Mouse (Mus musculus): Measurements from ENCODE around the gene Rex1bd. TPM values are rescaled to one million over a fixed set of nuclear protein-coding genes. Genes with fewer than 3 reads are reported as not detected.

Rex1bd gene
- total RNA-seq, 2 experiments from 2014 or later, result 91.1 to 101 TPM

- no peak for DNase-seq (ENCODE audit: extremely low spot score in 1 of 2, low spot score in 1 of 2)
Observed at GRCm38 (mm10) chr8:70486191-70486681, 20.3 kb downstream of the Rex1bd start.

- no peak for DNase-seq (ENCODE audit: extremely low spot score in 1 of 2, low spot score in 1 of 2)
Observed at GRCm38 (mm10) chr8:70482943-70483342, 23.6 kb downstream of the Rex1bd start.

GRCm38 (mm10) chr8:70481908-70482307 lies 24.6 kb downstream of the Rex1bd start:
- DNase-seq (ENCODE audit: extremely low spot score in 1 of 2, low spot score in 1 of 2), result no peak

- DNase-seq (ENCODE audit: extremely low spot score in 1 of 2, low spot score in 1 of 2), result no peak
Observed at GRCm38 (mm10) chr8:70477269-70477982, 29.1 kb downstream of the Rex1bd start.

- DNase-seq (ENCODE audit: extremely low spot score in 1 of 2, low spot score in 1 of 2), result peak; percentile 68 to 74
Observed at GRCm38 (mm10) chr8:70476333-70477268, 30.0 kb downstream of the Rex1bd start, which contains the start of gene Klhl26. Gene Klhl26 (minus strand): TSS chr8:70476968.

- no peak for DNase-seq (ENCODE audit: extremely low spot score in 1 of 2, low spot score in 1 of 2)
Observed at GRCm38 (mm10) chr8:70471856-70472255, 34.7 kb downstream of the Rex1bd start.

GRCm38 (mm10) chr8:70469938-70470337 lies 36.6 kb downstream of the Rex1bd start:
- no peak for DNase-seq (ENCODE audit: extremely low spot score in 1 of 2, low spot score in 1 of 2)

- DNase-seq (ENCODE audit: extremely low spot score in 1 of 2, low spot score in 1 of 2), result no peak
Observed at GRCm38 (mm10) chr8:70469295-70469916, 37.1 kb downstream of the Rex1bd start.

- no peak for DNase-seq (ENCODE audit: extremely low spot score in 1 of 2, low spot score in 1 of 2)
Observed at GRCm38 (mm10) chr8:70468733-70469132, 37.8 kb downstream of the Rex1bd start.

- DNase-seq (ENCODE audit: extremely low spot score in 1 of 2, low spot score in 1 of 2), result no peak
Observed at GRCm38 (mm10) chr8:70467907-70468306, 38.6 kb downstream of the Rex1bd start.

GRCm38 (mm10) chr8:70467229-70467725 lies 39.3 kb downstream of the Rex1bd start:
- DNase-seq (ENCODE audit: extremely low spot score in 1 of 2, low spot score in 1 of 2), result no peak

- DNase-seq (ENCODE audit: extremely low spot score in 1 of 2, low spot score in 1 of 2), result no peak
Observed at GRCm38 (mm10) chr8:70466771-70467170, 39.8 kb downstream of the Rex1bd start.

- DNase-seq (ENCODE audit: extremely low spot score in 1 of 2, low spot score in 1 of 2), result no peak
Observed at GRCm38 (mm10) chr8:70466305-70466704, 40.2 kb downstream of the Rex1bd start.

- no peak for DNase-seq (ENCODE audit: extremely low spot score in 1 of 2, low spot score in 1 of 2)
Observed at GRCm38 (mm10) chr8:70465701-70466100, 40.9 kb downstream of the Rex1bd start.

- DNase-seq (ENCODE audit: extremely low spot score in 1 of 2, low spot score in 1 of 2), result no peak
Observed at GRCm38 (mm10) chr8:70464162-70464561, 42.4 kb downstream of the Rex1bd start.

GRCm38 (mm10) chr8:70463306-70463705 lies 43.2 kb downstream of the Rex1bd start:
- peak in 1 of 2 experiments; percentile 59 for DNase-seq (ENCODE audit: extremely low spot score in 1 of 2, low spot score in 1 of 2)

GRCm38 (mm10) chr8:70462516-70462813 lies 44.1 kb downstream of the Rex1bd start:
- no peak for DNase-seq (ENCODE audit: extremely low spot score in 1 of 2, low spot score in 1 of 2)

- DNase-seq (ENCODE audit: extremely low spot score in 1 of 2, low spot score in 1 of 2), result no peak
Observed at GRCm38 (mm10) chr8:70461765-70462515, 44.6 kb downstream of the Rex1bd start.

- no peak for DNase-seq (ENCODE audit: extremely low spot score in 1 of 2, low spot score in 1 of 2)
Observed at GRCm38 (mm10) chr8:70460606-70461005, 45.9 kb downstream of the Rex1bd start.

- no peak for DNase-seq (ENCODE audit: extremely low spot score in 1 of 2, low spot score in 1 of 2)
Observed at GRCm38 (mm10) chr8:70460199-70460598, 46.4 kb downstream of the Rex1bd start.
